Mouse (Mus musculus) heart, embryonic 16.5 days (tissue): ENCODE results near the gene Pbx2. TPM values are rescaled to one million over a fixed set of nuclear protein-coding genes. Genes with fewer than 3 reads are reported as not detected.

ENCODE experiments used
- ATAC-seq: fragments of 200-750 bp; cut with Nextera tagmentation; replicated peaks from 2 replicates; pipeline ENCODE4 v1.8.0; 2017; ENCODE audit warnings: moderate number of reproducible peaks; ENCODE audit not compliant: insufficient read depth, low FRiP score; ENCODE audit errors: extremely low read depth
- H3K27ac ChIP-seq: fragments of 300-500 bp; sonication (generic); 2 replicates; pipeline ENCODE4 v1.5.1; 2014; ENCODE audit warnings: mild to moderate bottlenecking, low read length, control low read depth, moderate library complexity
- H3K27me3 ChIP-seq: fragments of 300-500 bp; sonication (generic); 2 replicates; pipeline ENCODE4 v1.6.1; 2014; ENCODE audit warnings: low read length, mixed read lengths; ENCODE audit not compliant: control insufficient read depth, insufficient read depth
- H3K36me3 ChIP-seq: fragments of 300-500 bp; sonication (generic); 2 replicates; pipeline ENCODE4 v1.6.1; 2014; ENCODE audit not compliant: control insufficient read depth, insufficient read depth
- H3K4me1 ChIP-seq: fragments of 300-500 bp; sonication (generic); 2 replicates; pipeline ENCODE4 v1.6.1; 2014; ENCODE audit warnings: low read length, mixed read lengths; ENCODE audit not compliant: control insufficient read depth, insufficient read depth
- H3K4me2 ChIP-seq: fragments of 300-500 bp; sonication (generic); 2 replicates; pipeline ENCODE4 v1.6.1; 2014; ENCODE audit warnings: low read depth, mild to moderate bottlenecking, control low read depth, low read length
- H3K4me3 ChIP-seq: fragments of 300-500 bp; sonication (generic); 2 replicates; pipeline ENCODE4 v1.5.1; 2014; ENCODE audit warnings: mild to moderate bottlenecking, control low read depth, low read length
- H3K9ac ChIP-seq: fragments of 300-500 bp; sonication (generic); 2 replicates; pipeline ENCODE4 v1.6.1; 2014; ENCODE audit warnings: low read length, control low read depth
- H3K9me3 ChIP-seq: fragments of 300-500 bp; sonication (generic); replicated peaks from 2 replicates; pipeline ENCODE4 v1.6.1; 2016; ENCODE audit warnings: low read length; ENCODE audit not compliant: control insufficient read depth
- WGBS: fragments of 180-500 bp; shearing (Covaris S2); extraction: QIAGEN DNeasy Blood & Tissue Kit; methylation state at CpG from one replicate; pipeline ENCODE4 v1.1.7; 2014; 5-methylcytosine and 5-hydroxymethylcytosine counted together
- polyA plus RNA-seq: library from polyadenylated mRNA; unstranded; fragments of >200 nt; fragmentation: Nextera tagmentation; extraction: Ambion mirVana; gene quantifications from 2 replicates; pipeline ENCODE4 v1.2.1, GENCODE M21; 2015

The Pbx2 gene
- polyA plus RNA-seq, 1 experiment from 2014 or later: 4.8 TPM

DNA sequence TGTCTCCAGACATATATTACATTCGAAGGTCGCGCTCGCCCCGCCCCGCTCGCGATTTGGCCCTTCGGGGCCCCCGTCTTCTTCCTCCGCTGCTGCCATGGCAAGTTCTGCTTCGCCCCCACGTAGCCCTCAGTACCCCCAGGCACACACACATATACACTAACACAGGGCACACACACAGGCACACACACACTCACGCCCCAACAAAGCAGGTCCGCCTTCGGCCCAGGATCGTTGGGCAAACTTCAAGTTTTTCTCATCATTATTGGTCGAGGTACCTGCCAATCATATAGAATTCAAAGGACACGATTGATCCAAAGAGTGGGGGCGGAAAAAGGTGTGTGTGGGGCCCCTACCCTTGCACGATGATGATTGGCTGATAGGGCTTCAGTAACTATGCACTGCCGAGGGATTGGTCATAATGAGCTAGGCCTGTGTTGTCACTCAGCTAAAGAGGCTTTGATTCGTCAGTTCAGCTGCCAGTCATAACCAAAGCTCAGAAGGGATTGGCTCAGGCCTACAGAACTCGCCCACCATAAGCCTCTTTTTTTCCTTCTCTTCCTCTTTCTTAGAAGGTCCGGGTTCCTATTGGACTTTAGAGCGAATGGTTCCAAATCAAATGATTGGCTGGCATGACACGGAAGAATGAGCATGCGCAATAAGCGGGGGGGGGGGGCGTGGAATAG lies 12.5 kb downstream of the Pbx2 start, which contains the start of gene Rnf5:
TSS of gene Rnf5 (minus strand) at position 316 of the 686 bp plus-strand sequence.
- H3K4me3 ChIP-seq: peak within 1 kb of the TSS; percentile 83
- H3K36me3 ChIP-seq: peaks cover 11% of the 10 kb centered on the region
- ATAC-seq: peak; percentile 91
- H3K9me3 ChIP-seq: no peaks in the 10 kb centered on the region
- peak within 1 kb of the TSS; percentile 96 for H3K27ac ChIP-seq
- H3K4me1 ChIP-seq: peaks cover 41% of the 10 kb centered on the region
- peak within 1 kb of the TSS; percentile 96 for H3K4me2 ChIP-seq
- peak within 1 kb of the TSS; percentile 93 for H3K9ac ChIP-seq
- no peaks in the 10 kb centered on the region for H3K27me3 ChIP-seq
- 0% methylated on average over 30 of the region's 30 CpGs for WGBS

DNA sequence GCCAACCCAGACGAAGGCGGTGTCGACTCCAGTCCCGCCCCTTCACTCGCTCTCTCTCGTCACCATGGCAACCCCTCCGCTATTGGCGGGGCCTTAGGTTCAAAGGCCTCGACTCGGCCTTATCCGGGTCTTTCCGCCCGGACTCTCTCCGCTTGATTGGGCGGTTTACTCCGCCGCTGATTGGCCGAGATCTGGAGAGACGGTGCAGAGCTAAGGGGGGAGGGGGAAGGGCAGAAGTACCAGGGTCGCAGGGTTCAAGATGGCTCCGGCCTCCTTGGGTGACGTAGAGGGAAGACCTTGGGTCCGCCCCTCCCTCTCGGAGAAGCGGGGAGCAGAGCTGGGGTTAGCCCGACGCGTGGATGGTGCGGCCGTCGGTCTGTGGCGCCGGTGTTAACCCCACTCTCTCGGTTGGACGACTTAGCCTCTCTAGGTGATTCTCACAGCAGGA lies 13.0 kb downstream of the Pbx2 start, which contains the start of gene Agpat1:
TSS of gene Agpat1 (plus strand) at position 202 of the 448 bp plus-strand sequence.
- under 1% methylated on average over 34 of the region's 35 CpGs for WGBS

DNA sequence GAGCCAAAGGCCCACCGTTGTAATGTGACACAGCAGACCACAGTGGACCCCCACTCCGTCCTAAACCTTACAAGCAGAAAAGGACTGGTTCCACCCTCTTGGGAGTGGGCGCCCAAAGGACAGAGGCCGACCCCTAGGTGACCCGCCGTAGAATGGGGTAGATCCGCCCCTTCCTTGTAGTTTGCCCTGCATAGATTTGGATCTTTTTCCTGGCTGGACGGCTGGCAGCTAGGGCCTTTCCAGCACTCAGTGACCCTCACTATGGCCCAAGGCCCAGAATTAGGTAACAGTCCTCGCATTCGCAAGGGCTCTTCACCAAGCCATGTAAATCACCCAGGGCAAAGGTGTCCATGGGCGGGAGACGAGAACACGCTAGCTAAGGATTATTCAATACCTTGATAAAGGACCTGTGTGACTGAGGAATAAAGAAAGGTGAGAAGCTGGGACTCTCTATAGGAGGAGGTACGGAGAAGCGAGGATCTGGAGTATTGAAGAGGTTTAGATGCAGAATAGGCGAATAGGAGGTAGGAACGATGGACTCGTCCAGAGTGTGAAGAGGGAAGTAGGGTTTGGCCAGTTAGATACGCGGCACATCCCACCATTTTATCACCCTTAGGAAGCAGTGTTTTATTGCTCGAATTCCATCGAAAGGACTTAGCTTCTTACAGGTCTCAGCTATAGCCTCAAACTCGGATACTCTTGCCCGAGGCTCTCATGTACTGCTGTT lies 13.6 kb downstream of the Pbx2 start:
- H3K9ac ChIP-seq: peak overlapping the region; percentile 93
- H3K4me1 ChIP-seq: peaks cover 47% of the 10 kb centered on the region
- no peaks in the 10 kb centered on the region for H3K9me3 ChIP-seq
- H3K27me3 ChIP-seq: no peaks in the 10 kb centered on the region
- H3K27ac ChIP-seq: peak overlapping the region; percentile 96
- WGBS: 18% methylated on average over 24 of the region's 24 CpGs
- peak overlapping the region; percentile 83 for H3K4me3 ChIP-seq
- peaks cover 11% of the 10 kb centered on the region for H3K36me3 ChIP-seq
- no peak for ATAC-seq
- H3K4me2 ChIP-seq: peak overlapping the region; percentile 89

More for the DNA sequence above, 13.0 kb downstream of the Pbx2 start, which contains the start of gene Agpat1:
- peak within 1 kb of the TSS; percentile 96 for H3K27ac ChIP-seq
- no peaks in the 10 kb centered on the region for H3K9me3 ChIP-seq
- H3K4me2 ChIP-seq: peak within 1 kb of the TSS; percentile 96
- H3K4me1 ChIP-seq: peaks cover 46% of the 10 kb centered on the region
- ATAC-seq: peak; percentile 85
- no peaks in the 10 kb centered on the region for H3K27me3 ChIP-seq
- peaks cover 11% of the 10 kb centered on the region for H3K36me3 ChIP-seq
- H3K4me3 ChIP-seq: peak within 1 kb of the TSS; percentile 83
- peak within 1 kb of the TSS; percentile 93 for H3K9ac ChIP-seq

DNA sequence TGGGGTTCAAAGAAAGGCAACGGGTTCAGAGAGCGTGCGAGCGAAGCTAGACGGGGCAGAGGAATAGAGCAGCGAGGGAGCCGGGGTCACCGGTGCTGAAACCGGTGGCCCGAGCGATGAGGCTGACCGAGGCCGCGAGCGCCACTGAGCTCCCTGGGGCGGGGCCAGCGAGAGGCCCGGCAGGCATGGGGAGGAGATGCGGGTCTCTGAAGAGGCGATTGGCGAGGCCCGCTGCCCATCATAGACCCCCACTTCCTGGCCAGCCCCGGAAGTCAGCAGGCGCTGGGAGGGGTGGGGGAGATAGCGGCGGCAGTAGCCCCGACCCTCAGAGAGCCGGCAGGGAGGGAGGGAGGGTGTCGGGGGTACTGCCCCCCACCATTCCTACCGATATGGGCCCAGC lies 14.5 kb downstream of the Pbx2 start:
- Histone ChIP-seq H3K27me3 (no peaks in the 10 kb centered on the region), H3K27ac (peak overlapping the region; percentile 96), H3K9ac (peak overlapping the region; percentile 93), H3K9me3 (no peaks in the 10 kb centered on the region), H3K4me3 (peak overlapping the region; percentile 83), H3K4me2 (peak overlapping the region; percentile 89), H3K4me1 (peaks cover 47% of the 10 kb centered on the region), H3K36me3 (peaks cover 10% of the 10 kb centered on the region; the same call in 1 of the 2 replicates)
- WGBS: 0% methylated on average over 30 of the region's 30 CpGs
- ATAC-seq: peak; percentile 45

DNA sequence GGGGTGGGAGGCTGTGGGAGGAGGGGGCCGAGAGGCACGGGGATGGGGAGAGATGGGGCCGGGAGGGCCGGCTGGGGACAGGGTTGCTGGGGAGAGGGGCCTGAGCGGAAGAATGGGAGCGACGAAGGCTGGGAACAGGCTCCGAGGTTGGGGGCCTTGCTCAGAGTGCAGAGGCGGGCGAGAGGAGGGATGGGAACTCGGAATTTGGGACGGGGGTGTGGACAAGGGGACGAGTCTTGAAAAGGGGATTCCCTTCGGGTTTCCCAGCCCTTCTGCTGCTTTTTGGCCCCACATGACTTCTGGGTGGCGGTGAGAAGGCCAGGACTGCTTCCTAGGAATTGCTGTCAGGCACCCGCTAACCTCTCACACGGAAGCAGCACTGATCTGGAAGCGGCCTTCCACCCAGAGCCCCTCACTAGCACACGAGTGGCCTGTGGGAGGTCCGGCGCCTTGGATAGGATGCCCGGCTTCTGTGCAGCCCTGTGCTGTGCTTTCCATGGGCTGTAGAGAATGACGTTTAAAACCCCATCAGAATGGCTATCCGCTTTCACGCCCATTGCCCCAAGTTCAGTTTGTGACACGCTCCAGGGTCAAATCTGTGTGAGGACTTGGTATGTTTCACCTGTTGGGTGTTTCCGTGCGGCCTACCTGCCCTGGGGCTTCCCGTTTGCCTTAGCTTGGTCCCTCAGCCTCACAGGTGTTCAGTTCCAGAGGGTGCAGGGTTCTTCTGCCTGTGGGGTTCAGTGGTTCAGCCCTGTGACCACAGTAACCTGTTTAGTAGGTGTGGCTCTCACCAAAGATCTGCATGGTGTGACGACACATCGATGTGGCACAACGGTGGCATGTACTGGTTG lies 15.3 kb downstream of the Pbx2 start:
- peaks cover 11% of the 10 kb centered on the region; the same call in 1 of the 2 replicates for H3K36me3 ChIP-seq
- no peaks in the 10 kb centered on the region for H3K9me3 ChIP-seq
- H3K4me1 ChIP-seq: peaks cover 47% of the 10 kb centered on the region
- H3K9ac ChIP-seq: peak overlapping the region; percentile 93
- H3K4me3 ChIP-seq: peak overlapping the region; percentile 83
- no peak for ATAC-seq
- no peaks in the 10 kb centered on the region for H3K27me3 ChIP-seq
- WGBS: 13% methylated on average over 32 of the region's 32 CpGs
- peak overlapping the region; percentile 96 for H3K27ac ChIP-seq
- H3K4me2 ChIP-seq: peak overlapping the region; percentile 89

DNA sequence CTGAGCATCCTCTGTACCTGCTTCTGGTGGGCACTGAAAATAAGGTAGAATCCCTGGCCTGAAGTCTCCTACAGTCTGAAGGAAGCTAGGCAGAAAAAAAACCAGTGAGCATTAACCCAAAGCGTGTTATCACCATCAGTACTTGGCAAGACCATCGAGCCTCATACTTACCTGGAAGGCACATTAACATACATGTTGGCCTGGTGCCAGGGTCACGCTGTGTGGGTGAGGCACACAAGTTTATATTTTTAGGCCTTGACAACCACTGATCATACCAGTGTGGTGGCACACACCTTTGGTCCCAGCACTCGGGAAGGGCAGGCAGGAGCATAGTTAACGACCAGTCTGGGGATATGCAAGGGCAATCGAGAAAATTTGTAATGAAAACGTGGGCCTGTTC lies 16.9 kb downstream of the Pbx2 start:
- H3K4me2 ChIP-seq: no peak overlapping the region
- peaks cover 20% of the 10 kb centered on the region for H3K36me3 ChIP-seq
- no peak overlapping the region for H3K27ac ChIP-seq
- H3K9me3 ChIP-seq: no peaks in the 10 kb centered on the region
- WGBS: 70% methylated on average over 7 of the region's 7 CpGs
- ATAC-seq: no peak
- H3K27me3 ChIP-seq: no peaks in the 10 kb centered on the region
- no peak overlapping the region for H3K9ac ChIP-seq
- H3K4me3 ChIP-seq: no peak overlapping the region
- peaks cover 38% of the 10 kb centered on the region for H3K4me1 ChIP-seq

DNA sequence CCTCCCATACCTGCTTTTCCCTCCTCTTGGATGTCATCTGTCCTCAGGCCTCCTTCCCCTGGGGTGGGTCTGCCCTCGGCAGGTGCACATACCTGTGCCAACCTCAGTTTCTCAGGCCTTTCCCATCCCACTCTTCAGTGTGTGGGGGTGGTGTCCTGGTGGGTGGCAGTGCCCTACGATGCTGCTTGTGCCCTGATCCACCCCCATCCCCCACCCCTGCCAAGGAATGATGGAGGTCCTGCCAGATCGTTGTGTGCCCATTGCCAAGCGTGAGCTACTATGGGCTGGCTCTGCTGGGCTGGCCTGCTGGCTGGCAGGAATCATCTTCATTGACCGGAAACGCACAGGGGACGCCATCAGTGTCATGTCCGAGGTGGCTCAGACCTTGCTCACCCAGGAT lies 20.0 kb downstream of the Pbx2 start:
- Histone ChIP-seq H3K9me3 (no peaks in the 10 kb centered on the region), H3K27me3 (no peaks in the 10 kb centered on the region), H3K4me2 (no peak overlapping the region), H3K9ac (no peak overlapping the region), H3K4me3 (no peak overlapping the region), H3K4me1 (peaks cover 27% of the 10 kb centered on the region), H3K27ac (no peak overlapping the region), H3K36me3 (peaks cover 24% of the 10 kb centered on the region)
- WGBS: 92% methylated on average over 8 of the region's 8 CpGs
- no peak for ATAC-seq

DNA sequence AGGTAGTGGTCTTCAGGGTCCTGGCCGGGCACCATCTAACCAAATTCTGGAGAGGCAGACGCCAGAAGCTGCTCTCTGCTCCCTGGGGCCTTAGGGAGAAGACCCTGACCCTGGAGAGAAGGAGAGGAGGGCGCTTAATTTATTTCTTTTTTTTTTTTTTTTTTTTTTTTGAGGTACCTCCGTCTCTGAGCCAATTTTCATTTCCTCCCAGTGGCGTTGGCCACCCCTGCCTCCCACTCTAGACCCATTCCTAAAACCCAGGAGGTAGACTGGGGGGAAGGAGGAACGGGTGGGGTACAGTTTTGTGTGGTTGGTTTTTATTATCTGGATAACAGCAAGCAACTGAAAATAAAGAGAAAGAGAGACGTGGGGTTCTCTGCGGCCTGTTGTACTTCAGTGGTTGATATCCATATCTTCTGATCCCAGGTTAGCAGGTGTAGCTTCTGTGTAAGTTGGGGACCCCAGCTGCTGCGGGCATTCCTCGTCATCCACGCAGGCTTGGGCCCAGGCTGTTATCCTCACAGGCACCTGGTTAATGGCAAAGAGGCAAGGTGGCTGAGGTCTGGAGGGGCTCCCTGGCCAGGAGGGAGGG lies 22.1 kb downstream of the Pbx2 start:
- Histone ChIP-seq H3K27ac (no peak overlapping the region), H3K4me2 (no peak overlapping the region), H3K9ac (no peak overlapping the region), H3K4me3 (no peak overlapping the region), H3K4me1 (peaks cover 10% of the 10 kb centered on the region), H3K9me3 (no peaks in the 10 kb centered on the region), H3K36me3 (peaks cover 24% of the 10 kb centered on the region), H3K27me3 (no peaks in the 10 kb centered on the region)
- ATAC-seq: no peak
- WGBS: 85% methylated on average over 11 of the region's 11 CpGs
